Mouse (Mus musculus) left cerebral cortex, postnatal 4 days (tissue): ENCODE measurements around the gene Cmtm3. TPM values are rescaled to one million over a fixed set of nuclear protein-coding genes. Genes with fewer than 3 reads are reported as not detected.
A peak's percentile ranks its signal among the peaks of the same experiment; 100 is the strongest.

Source experiments
- DNase-seq: peaks from one replicate; pipeline ENCODE4 v3.0.0-alpha.2; 2022
- intact Hi-C: fragments of 180-260 bp; cut with DNase I; formaldehyde crosslinking; loops from one replicate; pipeline ENCODE4 v1.15.1; 2025
- total RNA-seq, 2 experiments: library from RNA; stranded (reverse); gene quantifications; 2 replicates each; pipeline ENCODE4 v1.2.3; 2021

The Cmtm3 gene
- total RNA-seq, 2 experiments from 2014 or later = 22.7 to 25.5 TPM

DNA sequence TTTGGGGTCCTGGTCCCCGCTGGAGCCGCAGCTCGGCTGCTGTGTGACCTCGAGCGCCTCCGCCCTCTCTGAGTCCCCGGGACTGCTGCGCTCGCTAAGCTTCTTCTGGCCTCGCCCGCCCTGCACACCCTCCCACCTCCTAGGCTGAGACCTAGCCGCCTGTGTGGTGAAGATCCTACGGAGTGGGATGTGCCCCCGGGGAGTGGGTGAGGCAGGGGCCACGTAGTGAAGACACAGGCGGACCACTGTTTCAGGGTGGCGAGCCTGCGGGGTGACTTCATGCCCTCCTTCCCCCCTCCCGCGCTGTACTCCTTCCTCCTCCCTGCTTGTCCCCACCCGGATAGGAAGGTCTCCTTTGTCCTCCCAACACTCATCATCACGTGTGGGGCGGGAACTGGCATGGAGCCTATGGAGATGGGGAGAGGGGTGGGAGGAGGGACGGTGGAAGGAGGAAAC is 1.9 kb downstream of the Cmtm3 start:
- peak; percentile 81 for DNase-seq
- intact Hi-C loops = loop anchor here (5.0 kb wide), 1 partner anchor 101 kb away; the partner anchor contains the start of gene Dync1li2

DNA sequence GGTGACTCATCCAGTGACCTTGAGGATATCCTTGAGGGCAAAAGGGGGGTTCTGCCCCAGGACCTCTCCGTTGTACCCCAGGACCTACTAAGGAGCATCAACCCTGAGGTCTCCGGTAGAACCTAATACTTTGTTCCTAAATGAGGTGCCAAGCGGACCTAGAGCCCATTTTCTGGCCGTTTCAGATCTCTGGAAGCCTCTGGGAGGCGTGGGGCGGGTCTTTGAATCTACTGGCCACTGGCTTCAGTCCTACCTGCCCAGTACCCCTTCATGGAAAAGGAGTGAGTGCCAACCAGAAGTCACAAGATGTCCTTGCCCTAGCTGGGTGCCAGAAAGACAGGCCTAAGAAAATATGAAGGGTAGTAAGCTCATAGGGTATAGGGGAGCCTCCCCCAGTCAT is 2.5 kb downstream of the Cmtm3 start:
- intact Hi-C loops = loop anchor here (5.0 kb wide), 1 partner anchor 101 kb away; the partner anchor contains the start of gene Dync1li2
- no peak for DNase-seq

DNA sequence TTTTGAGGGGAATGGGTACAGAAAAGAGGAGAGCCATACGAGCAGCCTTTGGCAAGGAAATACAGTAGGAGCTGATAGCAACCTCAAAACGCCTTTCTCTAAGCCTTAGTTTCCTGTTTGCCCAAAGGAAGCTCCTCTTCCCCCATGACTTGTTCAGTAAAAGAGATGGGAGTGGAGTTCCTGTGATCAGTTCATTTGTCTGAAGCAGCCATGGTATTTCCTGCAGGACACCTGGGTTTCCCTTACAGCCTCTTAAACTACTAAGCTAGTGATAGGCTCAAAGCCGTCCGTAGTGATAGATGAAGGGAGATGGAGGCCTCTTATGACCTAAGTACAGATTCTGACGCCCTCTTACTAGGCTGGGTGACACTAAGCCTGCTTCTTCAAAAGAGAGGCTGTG is 3.2 kb downstream of the Cmtm3 start:
- no peak for DNase-seq
- intact Hi-C loops = loop anchor here (5.0 kb wide), 1 partner anchor 100 kb away; the partner anchor contains the start of gene Dync1li2

DNA sequence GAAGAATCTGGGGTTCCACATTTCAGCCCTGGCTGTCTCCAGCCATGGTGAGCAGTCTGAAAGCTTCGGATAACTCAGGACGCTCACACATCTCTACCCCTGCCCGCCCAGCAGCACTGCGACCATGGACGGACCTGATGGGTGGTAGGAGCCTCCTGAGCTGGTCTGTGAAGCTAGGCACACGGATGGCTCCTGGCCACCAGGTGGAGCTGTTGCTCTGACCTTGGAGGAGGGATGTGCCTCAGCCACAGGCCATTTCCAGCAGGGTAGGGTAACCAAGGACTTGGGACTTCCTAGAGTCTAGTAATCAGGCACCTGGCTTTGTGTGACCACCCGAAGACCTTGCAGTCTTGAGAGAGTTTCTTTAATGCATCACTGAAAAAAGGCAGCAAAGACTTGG is 4.7 kb downstream of the Cmtm3 start:
- intact Hi-C loops = loop anchor here (5.0 kb wide), 1 partner anchor 98 kb away; the partner anchor contains the start of gene Dync1li2
- peak; percentile 92 for DNase-seq

DNA sequence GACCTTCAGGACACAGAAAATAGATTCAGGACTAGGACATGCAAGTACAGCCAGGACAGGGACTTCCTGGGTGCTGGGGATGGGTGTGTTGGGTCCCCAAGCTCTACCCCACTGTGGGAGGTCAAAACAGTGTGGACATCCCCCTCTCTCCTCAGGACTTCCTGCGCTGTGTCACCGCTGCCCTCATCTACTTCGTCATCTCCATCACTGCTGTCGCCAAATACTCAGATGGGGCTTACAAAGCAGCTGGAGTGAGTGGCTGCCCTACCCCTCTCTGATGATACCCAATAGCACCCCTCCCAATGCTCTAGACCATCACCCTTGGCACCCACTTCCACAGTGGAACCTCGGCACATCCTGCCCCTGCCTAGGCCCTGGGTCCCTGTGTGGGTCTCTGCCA is 5.4 kb downstream of the Cmtm3 start:
- intact Hi-C loops = loop anchor here (5.0 kb wide), 1 partner anchor 98 kb away; the partner anchor contains the start of gene Dync1li2

DNA sequence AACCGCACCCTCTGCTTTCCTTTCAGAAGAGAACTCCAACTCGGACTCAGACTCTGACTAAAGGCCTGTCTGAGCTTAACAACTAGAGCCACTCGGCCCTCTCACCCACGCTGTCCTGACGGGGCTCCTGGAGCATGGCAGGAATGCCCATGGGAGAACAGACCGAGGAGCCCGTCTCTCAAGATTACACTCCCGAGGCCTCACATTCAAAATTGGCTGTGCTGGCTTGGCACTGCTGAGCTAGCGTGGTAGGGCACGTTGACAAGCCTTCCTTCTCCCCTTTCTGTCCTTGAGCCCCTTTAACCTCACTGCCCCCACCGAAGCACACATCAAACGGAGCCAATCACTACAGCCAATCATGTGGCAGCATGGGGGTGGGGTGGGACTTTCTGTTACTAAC is 7.5 kb downstream of the Cmtm3 start:
- no peak for DNase-seq
- intact Hi-C loops = no loop called here

More for the DNA sequence above, 5.4 kb downstream of the Cmtm3 start:
- no peak for DNase-seq

DNA sequence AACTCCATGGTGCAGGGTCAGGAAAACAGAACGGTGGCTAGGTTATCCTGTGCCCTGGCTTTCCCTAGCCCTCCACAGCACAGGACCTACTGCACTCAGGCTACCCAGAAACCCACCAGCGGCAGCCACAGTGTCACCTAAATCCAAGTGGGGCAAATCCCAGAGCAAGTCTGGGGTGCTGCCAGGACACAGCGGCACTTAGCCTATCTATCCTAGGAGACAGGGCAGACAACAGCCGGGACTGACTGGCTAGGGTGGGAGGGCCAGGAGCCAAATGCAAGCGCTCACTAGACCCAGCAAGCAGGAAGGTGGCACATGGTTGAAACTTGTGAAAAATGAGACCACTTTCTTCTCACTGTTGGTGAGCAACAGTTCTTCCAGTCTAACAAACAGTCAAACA is 9.8 kb downstream of the Cmtm3 start:
- no peak for DNase-seq
- intact Hi-C loops = no loop called here

DNA sequence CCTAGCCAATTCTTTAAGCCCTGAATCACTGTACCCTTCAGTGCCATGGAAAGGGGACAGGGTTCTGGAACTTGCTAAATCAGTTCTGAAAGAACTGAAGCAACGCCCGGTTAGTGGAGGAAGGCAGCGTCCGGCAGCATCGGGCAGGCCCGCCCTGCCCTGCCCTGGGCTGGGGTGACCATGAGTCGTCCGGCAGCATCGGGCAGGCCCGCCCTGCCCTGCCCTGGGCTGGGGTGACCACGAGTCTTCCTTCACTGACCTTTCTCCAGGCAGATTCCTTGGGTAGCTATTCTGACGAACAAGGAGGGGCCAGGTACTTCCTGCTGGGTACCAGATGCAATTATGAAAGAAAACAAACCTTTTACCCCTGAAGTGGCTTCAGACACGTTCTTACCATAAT is 10.8 kb downstream of the Cmtm3 start:
- no peak for DNase-seq
- intact Hi-C loops = no loop called here

DNA sequence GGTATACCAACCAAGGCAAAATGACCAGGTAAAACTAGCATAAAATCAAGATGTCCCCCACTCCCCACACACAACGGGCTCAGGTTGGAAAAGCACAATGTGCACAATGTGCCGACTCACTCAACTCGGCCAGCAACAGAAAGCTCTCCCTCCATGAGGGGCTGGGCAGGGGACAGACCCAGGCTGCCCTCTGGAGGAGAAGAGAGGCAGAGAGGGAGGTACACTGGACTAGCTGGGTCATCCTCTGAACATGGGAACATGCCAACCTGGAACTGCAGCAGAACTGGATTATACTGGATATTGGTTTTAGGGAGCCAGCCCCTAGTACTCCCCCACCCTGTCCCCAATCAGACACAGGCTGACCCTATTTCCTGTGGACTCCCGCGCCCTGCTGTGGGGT is 14.0 kb downstream of the Cmtm3 start:
- DNase-seq = no peak
- intact Hi-C loops = no loop called here

DNA sequence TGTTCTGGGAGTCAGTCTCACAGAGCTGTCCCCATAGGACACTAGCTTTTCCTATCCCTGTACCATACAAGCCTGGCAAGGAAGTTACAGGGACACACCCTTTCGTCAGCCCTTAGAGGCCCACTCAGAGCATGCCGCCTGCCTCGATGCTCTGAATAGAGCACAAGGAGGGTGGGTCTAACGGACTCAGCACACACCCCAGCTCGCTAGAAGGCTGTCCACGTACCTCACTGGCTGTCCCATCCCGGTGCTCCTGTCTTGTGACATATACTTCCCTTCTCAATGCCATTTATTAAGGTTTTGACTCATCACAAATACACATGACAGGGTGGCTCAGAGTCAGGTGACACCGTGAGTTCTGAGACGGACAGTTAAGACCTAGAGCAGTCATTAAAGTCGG is 15.3 kb downstream of the Cmtm3 start:
- no peak for DNase-seq
- intact Hi-C loops = no loop called here

DNA sequence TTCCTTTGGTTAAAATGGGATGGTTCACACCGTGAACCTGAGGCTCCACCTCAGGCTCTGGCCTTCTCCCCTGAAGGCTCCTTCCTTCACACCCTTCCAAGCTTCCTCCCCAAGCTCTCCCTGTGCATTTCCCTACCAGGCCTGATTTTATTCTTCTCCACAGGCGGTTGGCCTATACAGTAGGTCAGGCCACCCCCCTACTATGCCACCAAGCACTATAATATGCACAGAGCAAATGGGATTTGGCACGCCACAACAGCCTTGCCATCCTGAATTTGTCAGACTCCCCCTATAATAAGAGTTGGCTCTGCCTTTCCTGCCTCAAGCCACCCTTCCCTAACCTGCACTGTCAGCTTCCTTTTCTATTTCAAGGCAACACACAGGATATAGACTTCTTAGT is 19.4 kb downstream of the Cmtm3 start:
- no peak for DNase-seq
- intact Hi-C loops = no loop called here

DNA sequence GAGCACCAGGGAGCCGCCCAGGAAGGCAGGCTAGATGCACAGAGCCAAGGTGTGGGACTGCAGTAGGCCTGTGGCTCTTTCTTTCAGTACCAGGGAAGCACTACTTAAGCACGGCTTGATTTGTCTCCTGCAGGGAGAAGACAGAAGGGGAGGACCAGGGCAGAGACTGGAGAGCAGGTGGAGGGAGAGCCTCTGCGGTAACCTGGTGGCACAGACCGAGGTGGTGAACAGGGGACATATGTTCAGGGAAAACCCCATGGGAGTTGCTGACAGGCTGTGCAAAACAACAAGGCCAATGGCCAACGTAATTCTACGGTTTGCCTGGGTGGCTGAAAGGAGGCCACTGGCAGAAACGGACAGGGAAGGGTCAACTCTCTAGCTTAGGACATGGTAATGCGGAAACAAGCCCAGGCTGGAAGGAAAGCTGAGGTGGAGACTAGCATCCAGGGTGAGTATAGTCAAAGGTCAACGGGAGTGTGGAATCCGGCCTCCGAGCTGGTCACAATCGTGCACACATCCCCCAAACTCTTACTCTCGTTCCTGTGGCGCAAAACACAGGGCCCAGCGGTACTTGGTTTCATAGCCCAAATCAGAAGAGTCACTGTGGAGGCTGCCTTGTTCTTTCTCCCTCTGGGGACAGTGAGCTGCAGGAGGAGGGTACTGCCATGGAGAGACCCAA is 20.7 kb downstream of the Cmtm3 start:
- intact Hi-C loops = no loop called here
- peak; percentile 35 for DNase-seq

DNA sequence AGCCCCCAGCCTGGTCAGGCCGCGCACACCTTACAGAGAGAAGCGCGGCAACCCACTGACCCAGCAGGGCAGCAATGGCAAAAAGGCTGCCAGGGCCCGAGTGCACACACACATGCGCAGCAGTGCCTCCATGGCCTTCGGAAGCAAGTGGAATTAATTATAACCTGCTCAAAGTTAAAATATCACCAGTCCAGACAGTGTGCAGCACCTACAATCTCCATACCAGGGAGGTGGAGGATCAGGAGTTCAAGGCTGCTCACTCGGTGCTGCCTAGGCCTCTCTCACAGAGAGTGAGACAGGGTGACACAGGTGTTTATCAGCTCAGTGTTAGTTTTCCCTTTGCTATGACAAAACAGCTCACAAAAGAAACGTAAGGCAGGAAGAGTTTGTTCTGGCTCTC is 26.5 kb downstream of the Cmtm3 start:
- DNase-seq = no peak
- intact Hi-C loops = no loop called here

DNA sequence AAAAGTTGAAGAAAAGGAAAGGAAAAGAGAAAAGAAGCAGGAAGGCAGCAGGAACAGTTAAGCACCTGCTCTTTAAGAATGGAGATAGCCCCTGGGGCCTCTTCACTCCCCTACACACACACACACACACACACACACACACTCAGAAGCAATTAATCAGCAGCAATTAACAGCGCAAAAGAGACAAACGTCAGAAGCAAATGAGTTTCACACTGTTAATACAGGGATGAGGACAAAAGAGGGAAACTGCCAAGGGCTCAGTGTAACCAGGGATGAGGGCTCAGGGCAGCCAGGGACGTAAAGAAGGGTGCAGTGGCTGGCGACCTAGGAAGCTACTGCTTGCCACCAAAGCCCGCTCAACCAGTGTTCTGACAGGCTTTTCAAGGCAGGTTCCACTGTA is 28.2 kb downstream of the Cmtm3 start:
- intact Hi-C loops = no loop called here
- DNase-seq = no peak

DNA sequence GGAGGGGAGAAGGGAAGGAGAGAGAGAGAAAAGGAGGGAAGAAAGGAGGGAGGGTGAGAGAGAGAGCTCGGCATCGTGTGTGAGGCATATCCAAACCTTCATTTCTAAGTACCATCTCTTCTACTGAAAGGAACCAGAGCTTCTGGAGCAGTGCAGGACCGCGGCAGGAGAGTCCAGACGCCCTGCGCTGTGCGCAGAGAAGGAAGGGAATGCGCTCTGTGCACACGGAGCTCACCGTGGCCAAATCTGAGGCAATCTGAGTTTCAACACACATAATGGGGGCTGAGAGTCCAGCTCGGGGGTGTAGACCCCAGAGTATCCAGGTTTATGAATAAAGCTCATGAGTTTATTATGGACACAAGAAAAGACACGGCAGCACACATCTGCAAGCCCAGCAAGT is 30.4 kb downstream of the Cmtm3 start:
- DNase-seq = no peak
- intact Hi-C loops = no loop called here

DNA sequence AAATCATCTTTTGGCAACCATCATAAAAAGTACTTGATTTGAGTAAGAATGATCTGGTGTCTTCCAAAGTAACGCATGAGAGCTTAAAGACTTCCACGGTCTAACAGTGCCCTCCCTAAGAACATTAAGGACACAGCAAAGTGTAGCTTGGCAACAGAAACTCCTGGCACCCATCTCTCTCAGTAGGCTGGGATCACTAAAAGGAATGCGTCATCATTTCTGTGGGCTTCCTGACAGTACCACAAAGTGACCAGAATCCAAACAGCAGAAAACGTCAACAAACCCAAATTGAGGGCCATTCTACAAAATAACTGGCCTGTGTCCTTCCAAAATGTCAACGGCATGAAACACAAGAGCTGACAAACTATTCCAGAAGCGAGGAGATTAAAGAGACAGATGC is 30.9 kb downstream of the Cmtm3 start:
- no peak for DNase-seq

DNA sequence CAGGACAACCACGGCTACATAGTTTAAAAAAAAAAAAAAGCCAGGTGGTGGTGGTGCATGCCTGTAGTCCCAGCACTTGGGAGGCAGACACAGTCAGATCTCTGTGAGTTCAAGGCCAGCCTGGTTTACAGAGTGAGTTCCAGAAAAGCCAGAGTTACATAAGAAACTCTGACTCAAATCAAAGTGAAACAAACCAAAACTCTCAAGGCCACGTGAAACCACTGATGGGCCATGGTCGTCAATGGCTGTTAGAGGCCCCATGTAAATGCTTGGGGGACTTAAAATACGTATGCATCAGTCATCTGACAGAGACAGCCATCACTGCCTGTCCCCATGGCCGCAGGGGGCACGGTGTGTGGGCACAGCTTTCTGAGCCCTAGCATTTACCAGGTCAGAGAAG is 31.9 kb downstream of the Cmtm3 start:
- intact Hi-C loops = no loop called here
- DNase-seq = no peak

More for the DNA sequence above, 30.9 kb downstream of the Cmtm3 start:
- intact Hi-C loops = no loop called here

DNA sequence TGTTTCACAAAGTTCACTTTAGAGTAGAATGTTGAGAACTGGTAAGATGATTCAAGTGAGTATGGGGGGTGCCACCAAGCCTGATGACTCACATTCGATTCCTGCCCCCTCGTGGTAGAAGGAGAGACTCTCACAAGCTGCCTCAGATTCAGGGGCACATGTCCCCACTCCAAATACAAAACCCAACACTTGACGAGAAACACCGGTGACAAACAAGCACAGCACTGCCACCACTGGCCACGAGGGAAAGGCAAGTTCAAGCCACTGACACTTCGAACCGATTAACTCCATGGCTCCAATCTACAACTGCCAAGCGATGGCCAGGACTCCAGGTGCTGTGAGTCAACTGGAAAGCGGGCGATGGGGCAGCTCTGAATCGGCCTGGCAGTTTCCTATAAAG is 34.6 kb downstream of the Cmtm3 start:
- intact Hi-C loops = no loop called here
- DNase-seq = peak; percentile 63

DNA sequence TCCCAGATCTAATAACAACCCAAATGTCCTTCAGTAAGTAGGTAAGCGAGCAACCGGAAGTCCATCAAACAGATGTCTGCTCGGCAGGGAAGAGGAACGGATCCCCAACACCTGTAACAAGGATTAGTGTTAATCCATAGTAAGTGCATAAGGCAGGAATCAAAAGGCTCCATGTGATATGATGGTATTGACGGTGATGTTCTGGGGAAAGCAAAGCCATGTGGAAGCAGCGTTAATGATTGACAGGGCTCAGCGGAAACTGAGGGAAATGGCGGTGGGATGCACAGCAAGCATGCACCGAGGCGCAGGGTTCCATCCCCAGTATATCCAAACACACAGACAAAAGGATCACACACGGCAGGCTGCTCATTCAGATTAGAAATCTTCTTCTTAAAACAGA is 35.1 kb downstream of the Cmtm3 start:
- no peak for DNase-seq
- intact Hi-C loops = no loop called here

DNA sequence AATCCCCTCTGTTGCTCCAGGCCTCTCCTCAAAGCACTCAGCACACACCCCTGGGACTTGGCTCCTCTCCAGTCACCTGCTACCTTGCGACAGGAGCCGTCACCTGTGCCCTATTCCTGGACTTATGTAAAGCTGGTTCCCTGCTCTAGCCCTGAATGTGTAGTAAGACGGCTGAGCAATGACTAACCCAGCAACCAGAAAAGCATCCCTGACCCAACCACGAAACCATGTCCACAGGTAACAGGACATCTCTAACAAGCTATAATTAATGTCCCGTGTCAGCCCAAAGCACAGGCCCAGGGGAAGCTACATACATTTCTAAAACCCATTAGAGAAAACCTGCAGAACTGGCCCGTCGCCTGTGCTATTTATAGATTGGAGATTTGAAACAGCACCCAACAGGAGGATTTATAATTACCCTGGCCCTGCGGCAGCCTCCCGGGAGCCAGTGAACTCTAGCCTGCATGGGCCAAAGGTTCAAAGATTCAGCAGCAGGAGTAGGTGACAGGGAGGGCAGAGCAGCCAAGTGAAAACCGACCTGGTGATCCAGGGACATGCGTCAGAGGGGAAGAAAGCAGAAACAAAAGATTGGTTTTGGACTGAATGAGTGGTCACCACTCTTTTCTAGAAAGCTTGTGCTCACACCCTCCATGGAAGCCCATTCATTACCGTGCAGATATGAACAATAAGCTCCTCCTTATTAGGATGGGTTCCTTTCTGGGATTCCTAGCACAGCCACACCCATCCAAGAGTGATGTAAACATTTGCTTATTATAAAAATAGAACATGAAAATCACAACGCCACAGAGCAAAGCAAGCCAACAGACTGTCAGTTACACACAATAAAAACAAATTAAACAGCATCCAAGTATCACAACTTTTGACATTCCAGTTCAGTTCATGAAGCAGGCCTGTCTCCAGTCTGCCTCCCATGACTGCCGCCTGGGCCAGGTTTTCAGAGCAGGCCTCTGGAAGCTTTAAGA is 35.9 kb downstream of the Cmtm3 start:
- DNase-seq = peak; percentile 34
- intact Hi-C loops = no loop called here

DNA sequence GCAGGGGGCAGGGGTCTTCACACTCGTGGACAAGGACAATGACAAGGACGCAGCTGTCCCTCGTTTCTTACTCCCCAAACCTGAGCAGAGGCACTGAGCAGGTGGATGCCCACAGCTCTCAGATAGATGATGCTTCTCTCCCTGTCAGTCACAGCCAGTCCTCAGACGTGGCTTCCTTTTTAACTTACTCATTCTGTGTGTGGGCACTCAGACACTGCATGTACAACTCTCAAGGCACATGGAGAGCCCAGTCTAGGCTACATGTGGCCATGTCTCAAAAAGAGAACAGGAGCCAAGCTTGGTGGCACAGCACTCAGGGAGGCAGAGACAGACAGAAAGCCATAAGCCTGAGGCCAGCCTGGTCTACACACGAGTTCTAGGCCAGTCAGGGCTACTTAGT is 36.7 kb downstream of the Cmtm3 start:
- intact Hi-C loops = no loop called here
- no peak for DNase-seq

DNA sequence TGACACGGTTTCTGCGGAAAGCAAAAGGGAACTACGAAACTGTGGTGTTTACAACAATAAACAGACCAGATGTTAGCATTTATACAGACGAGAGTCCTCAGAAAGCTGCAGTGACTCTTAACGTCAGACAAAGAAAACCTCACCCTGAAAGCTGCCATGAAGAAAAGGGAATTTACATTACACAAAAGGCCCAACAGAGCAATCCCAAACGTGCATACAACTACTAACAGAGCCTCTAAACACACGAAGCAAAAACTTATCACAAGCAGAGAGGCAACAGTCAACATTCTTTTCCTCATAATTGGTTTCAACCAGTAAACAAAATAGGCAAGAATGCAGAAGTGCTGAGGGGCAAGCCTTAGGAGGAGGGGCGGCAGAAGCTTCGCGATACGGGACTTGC is 37.5 kb downstream of the Cmtm3 start:
- intact Hi-C loops = no loop called here
- no peak for DNase-seq
